10 mouse cellular contexts compared by ENCODE assay signal in the genomic region with DNA sequence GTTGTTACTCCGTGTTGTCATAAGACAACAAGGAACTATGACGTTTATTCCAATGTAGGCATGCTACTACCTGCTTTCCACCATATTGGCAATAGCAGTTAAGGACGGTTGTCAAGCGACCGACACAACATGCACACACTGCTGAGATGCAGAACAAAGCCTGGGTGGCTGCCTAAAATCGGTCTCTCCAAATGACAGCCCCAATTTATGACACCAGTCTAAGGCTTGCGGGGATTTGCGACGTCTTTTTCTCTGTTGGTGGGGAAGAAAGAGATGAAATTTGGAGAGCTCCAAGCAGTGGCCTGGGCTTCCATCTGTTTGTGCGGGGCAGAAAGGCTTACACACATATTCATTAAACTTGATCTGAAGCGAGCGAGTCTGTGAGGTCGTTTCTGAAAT. TPM values are rescaled to one million over a fixed set of nuclear protein-coding genes. Genes with fewer than 3 reads are reported as not detected.
DNase-seq lines count a peak whose midpoint lies in the region; ATAC-seq lines count a peak whose summit lies in the region.
"Had no signal": no experiment of that assay in that cellular context is flagged by ENCODE, and none has a peak within 500 bp of the region (broad histone marks: within the 10 kb centered on the region; RNA-seq: fewer than 3 reads in every experiment).

No protein-coding gene starts in this region.

- H3K4me2 ChIP-seq in kidney, embryonic 15.5 days = peak overlapping the region; percentile 82
- H3K4me2 ChIP-seq in hindbrain, embryonic 14.5 days (replicated peaks) = peak overlapping the region; percentile 71
- peak overlapping the region; percentile 89 for H3K4me2 ChIP-seq in midbrain, embryonic 13.5 days (replicated peaks)

- no peak for ATAC-seq in kidney, embryonic 15.5 days (replicated peaks; ENCODE audit: low FRiP score)
- peak; percentile 47; the same call in 1 of the 2 replicates for ATAC-seq in hindbrain, embryonic 14.5 days (ENCODE audit: low FRiP score)
- no peak; the same call in 1 of the 2 replicates for ATAC-seq in midbrain, embryonic 13.5 days
- ATAC-seq in megakaryocyte, adult 5-6 weeks (ENCODE audit: poor library complexity, severe bottlenecking) = no peak

- H3K36me3 ChIP-seq in kidney, embryonic 15.5 days = no peaks in the 10 kb centered on the region
- no peaks in the 10 kb centered on the region for H3K36me3 ChIP-seq in hindbrain, embryonic 14.5 days (replicated peaks; ENCODE audit: control insufficient read depth, insufficient read depth)
- no peaks in the 10 kb centered on the region for H3K36me3 ChIP-seq in midbrain, embryonic 13.5 days

- no peaks in the 10 kb centered on the region for H3K9me3 ChIP-seq in kidney, embryonic 15.5 days (replicated peaks)
- no peaks in the 10 kb centered on the region for H3K9me3 ChIP-seq in hindbrain, embryonic 14.5 days (ENCODE audit: control insufficient read depth, low read length)
- H3K9me3 ChIP-seq in midbrain, embryonic 13.5 days = no peaks in the 10 kb centered on the region

- peaks cover 16% of the 10 kb centered on the region for H3K4me1 ChIP-seq in kidney, embryonic 15.5 days
- 0 out of 2 replicates have a peak, but pooled peaks cover 10% of the 10 kb centered on the region for H3K4me1 ChIP-seq in hindbrain, embryonic 14.5 days (replicated peaks; ENCODE audit: control insufficient read depth, insufficient read depth, low read length)
- H3K4me1 ChIP-seq in midbrain, embryonic 13.5 days (replicated peaks) = peaks cover 14% of the 10 kb centered on the region; the same call in 1 of the 2 replicates

- peak overlapping the region; percentile 49 for H3K4me3 ChIP-seq in kidney, embryonic 15.5 days (replicated peaks)
- peak overlapping the region; percentile 84 for H3K4me3 ChIP-seq in hindbrain, embryonic 14.5 days (replicated peaks; ENCODE audit: low read length)
- peak overlapping the region; percentile 73 for H3K4me3 ChIP-seq in midbrain, embryonic 13.5 days (replicated peaks)
- H3K4me3 ChIP-seq: myocyte had no signal

- peaks cover 45% of the 10 kb centered on the region for H3K27me3 ChIP-seq in kidney, embryonic 15.5 days
- no peaks in the 10 kb centered on the region for H3K27me3 ChIP-seq in hindbrain, embryonic 14.5 days (ENCODE audit: control insufficient read depth, insufficient read depth, low read length)
- H3K27me3 ChIP-seq in midbrain, embryonic 13.5 days = 0 out of 2 replicates have a peak, but pooled peaks cover 4% of the 10 kb centered on the region

- no peak overlapping the region for H3K9ac ChIP-seq in kidney, embryonic 15.5 days
- H3K9ac ChIP-seq in hindbrain, embryonic 14.5 days = peak overlapping the region; percentile 93
- peak overlapping the region; percentile 85 for H3K9ac ChIP-seq in midbrain, embryonic 13.5 days (replicated peaks)

- 20% methylated on average over 13 of the region's 13 CpGs for WGBS in kidney, embryonic 15.5 days
- 10% methylated on average over 13 of the region's 13 CpGs for WGBS in hindbrain, embryonic 14.5 days
- WGBS in midbrain, embryonic 13.5 days = 13% methylated on average over 13 of the region's 13 CpGs

- H3K27ac ChIP-seq in kidney, embryonic 15.5 days = no peak overlapping the region
- peak overlapping the region; percentile 83 for H3K27ac ChIP-seq in hindbrain, embryonic 14.5 days
- peak overlapping the region; percentile 87 for H3K27ac ChIP-seq in midbrain, embryonic 13.5 days

- DNase-seq in kidney, adult 8-10 months = no peak
- peak; percentile 41 to 42 for DNase-seq in cerebellum, postnatal 14 days
- DNase-seq in hindbrain, embryonic 14.5 days (ENCODE audit: low spot score) = peak; percentile 39
- DNase-seq in spleen, adult 12 weeks (ENCODE audit: low spot score) = no peak
- DNase-seq in spleen, postnatal 10 days (ENCODE audit: low spot score in 2 of 2) = no peak

RNA-seq across cellular contexts. Expression of a gene that starts 1.2 kb away (rescaled TPM):
- polyA plus RNA-seq in kidney, embryonic 15.5 days (2015; fragmentation: Nextera tagmentation; extraction: Ambion mirVana) = 0.53 and 0.62 TPM in 2 replicates
- 20.0 and 23.9 TPM in 2 replicates for polyA plus RNA-seq in hindbrain, embryonic 14.5 days (2014; fragmentation: Nextera tagmentation; extraction: Ambion mirVana)
- 13.0 and 13.4 TPM in 2 replicates for polyA plus RNA-seq in midbrain, embryonic 13.5 days (2015; fragmentation: Nextera tagmentation; extraction: Ambion mirVana)
- not detected in 2 replicates for total RNA-seq in megakaryocyte, adult 5-6 weeks (2015)
- total RNA-seq in megakaryocyte, adult 5-6 weeks (2017) = not detected in 2 replicates
- total RNA-seq: common myeloid progenitor, adult 5-6 weeks had no signal
- polyA plus RNA-seq: myocyte had no signal

Comparison
In these comparisons a context has a peak if more than half of its experiments do, and no peak if none do; other contexts are left out.
1. DNase-seq: peak in cerebellum, postnatal 14 days (2 of 2) and hindbrain, embryonic 14.5 days (single experiment); none in kidney, adult 8-10 months (0 of 2), spleen, adult 12 weeks (single experiment) and spleen, postnatal 10 days (0 of 2).
2. Peak in every context shown above with its lines, with median percentiles within 50 percentile points of each other: H3K4me2 ChIP-seq and H3K4me3 ChIP-seq.